Mouse (Mus musculus): ENCODE data around the gene Pmp22. TPM values are rescaled to one million over a fixed set of nuclear protein-coding genes. Genes with fewer than 3 reads are reported as not detected.

Gene Pmp22
- polyA plus RNA-seq, 1 experiment, result 0.05 TPM

DNA sequence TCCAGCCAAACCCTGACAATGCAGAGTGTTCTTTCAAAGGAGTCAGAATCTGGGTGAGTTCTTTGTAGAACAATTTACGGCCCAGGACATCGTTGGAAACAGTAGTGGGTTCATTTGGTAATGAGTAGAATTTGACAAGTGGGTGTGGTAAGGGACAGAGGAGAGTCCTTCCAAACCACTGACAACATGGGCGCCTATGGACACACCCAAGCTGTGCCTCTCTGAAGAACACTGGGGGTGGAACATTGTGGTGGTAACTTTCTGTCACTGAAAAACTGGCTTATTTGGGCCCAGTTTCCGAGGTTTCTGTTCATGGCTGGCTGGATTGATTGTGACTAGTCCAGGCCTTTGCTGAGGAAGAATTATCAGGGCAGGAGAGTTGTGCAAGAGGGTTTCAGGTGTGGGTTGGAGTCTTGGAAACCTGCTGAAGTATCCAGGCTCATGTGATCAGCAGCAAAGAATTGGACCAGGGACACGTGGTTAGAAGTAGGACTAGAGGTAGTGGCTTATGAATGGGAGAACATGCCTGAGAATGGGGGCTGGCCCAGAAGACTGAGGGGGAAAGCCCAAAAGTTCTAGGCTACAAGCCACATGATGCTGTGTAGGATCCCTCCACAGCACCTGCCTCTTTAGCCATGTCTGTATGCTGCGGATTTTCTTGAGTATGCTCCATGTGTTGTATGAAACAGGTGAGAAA is 35.4 kb downstream of the Pmp22 start:
- Histone ChIP-seq H3K4me3 (replicated peaks) (no peak overlapping the region), H3K27me3 (ENCODE audit: control insufficient read depth) (no peaks in the 10 kb centered on the region), H3K36me3 (ENCODE audit: control insufficient read depth) (no peaks in the 10 kb centered on the region), H3K4me1 (ENCODE audit: control insufficient read depth) (no peaks in the 10 kb centered on the region), H3K9me3 (ENCODE audit: control insufficient read depth, low read length) (no peaks in the 10 kb centered on the region)
- no peak for TF ChIP-seq GATA1 (IDR thresholded peaks at IDR 0.05; ENCODE audit: low read length)
- TF ChIP-seq TAL1 (IDR thresholded peaks at IDR 0.05; ENCODE audit: low read length), result no peak

DNA sequence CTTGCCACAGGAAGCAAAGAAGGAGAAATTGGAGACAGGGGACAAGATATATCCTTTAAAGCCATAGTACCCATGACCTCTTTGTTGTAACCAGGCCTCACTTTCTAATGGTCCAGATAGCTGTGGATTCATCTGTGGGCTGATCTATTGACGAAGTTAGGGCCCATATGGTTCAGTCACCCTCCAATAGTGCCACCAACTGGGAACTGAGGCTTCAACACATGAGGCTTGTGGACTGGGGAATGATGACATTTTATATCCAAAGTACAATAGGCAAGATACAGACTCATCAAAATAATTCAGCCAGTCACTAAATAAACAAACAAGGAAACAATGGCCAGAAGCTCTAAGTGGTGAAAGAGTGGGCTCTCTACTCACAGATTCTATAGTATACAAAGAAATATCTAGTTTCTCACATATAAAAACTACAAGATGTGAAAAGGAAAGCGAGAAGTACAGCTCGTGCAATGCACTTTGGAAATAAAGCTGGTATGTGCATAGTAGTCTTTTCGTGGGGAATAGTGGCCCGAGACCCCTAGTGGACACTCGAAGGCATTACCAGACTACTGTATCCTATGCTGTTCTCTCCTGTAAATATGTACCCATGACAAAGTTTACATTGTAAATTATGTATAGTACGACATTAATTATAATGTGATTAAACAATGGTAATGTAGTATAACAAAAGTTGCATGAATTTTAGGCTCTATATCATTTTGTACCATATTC is 36.1 kb downstream of the Pmp22 start:
- Histone ChIP-seq H3K4me1 (ENCODE audit: control insufficient read depth) (no peaks in the 10 kb centered on the region), H3K9me3 (ENCODE audit: control insufficient read depth, low read length) (no peaks in the 10 kb centered on the region), H3K36me3 (ENCODE audit: control insufficient read depth) (no peaks in the 10 kb centered on the region), H3K27me3 (ENCODE audit: control insufficient read depth) (no peaks in the 10 kb centered on the region), H3K4me3 (replicated peaks) (no peak overlapping the region)
- TF ChIP-seq TAL1 (IDR thresholded peaks at IDR 0.05; ENCODE audit: low read length) (no peak), GATA1 (IDR thresholded peaks at IDR 0.05; ENCODE audit: low read length) (no peak)

GRCm38 (mm10) chr11:63167826-63168225 is 39.0 kb downstream of the Pmp22 start:
- no peaks in the 10 kb centered on the region for H3K4me1 ChIP-seq (ENCODE audit: control insufficient read depth)
- no peaks in the 10 kb centered on the region for H3K9me3 ChIP-seq (ENCODE audit: control insufficient read depth, low read length)
- no peaks in the 10 kb centered on the region for H3K27me3 ChIP-seq (ENCODE audit: control insufficient read depth)
- TF ChIP-seq TAL1 (IDR thresholded peaks at IDR 0.05; ENCODE audit: low read length), result no peak
- no peaks in the 10 kb centered on the region for H3K36me3 ChIP-seq (ENCODE audit: control insufficient read depth)
- no peak overlapping the region for H3K4me3 ChIP-seq (replicated peaks)

- TF ChIP-seq TAL1 (IDR thresholded peaks at IDR 0.05; ENCODE audit: low read length) (no peak), GATA1 (IDR thresholded peaks at IDR 0.05; ENCODE audit: low read length) (no peak)
- Histone ChIP-seq H3K9me3 (ENCODE audit: control insufficient read depth, low read length) (no peaks in the 10 kb centered on the region), H3K4me3 (replicated peaks) (no peak overlapping the region), H3K4me1 (ENCODE audit: control insufficient read depth) (no peaks in the 10 kb centered on the region), H3K36me3 (ENCODE audit: control insufficient read depth) (no peaks in the 10 kb centered on the region), H3K27me3 (ENCODE audit: control insufficient read depth) (no peaks in the 10 kb centered on the region)
Observed at GRCm38 (mm10) chr11:63168551-63169258, 39.9 kb downstream of the Pmp22 start.

DNA sequence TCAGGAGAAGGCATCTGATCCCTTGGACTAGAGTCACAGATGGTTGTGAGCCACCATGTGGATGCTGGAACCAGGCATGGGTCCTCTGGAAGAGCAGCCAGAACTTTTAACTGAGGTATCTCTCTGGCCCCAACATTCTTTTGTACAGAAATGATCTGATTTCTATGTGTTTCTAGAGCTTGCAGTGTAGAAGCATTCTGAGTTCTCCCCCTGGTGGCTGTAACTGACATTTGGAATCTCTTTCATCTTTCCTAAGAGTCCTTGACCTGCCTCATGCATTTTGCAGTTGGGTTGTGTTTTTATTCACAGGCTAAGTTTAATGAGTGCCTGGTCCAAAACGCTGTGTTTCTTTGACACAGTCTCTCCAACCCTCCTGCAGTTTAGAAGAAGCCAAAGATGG is 43.2 kb downstream of the Pmp22 start:
- TF ChIP-seq TAL1 (IDR thresholded peaks at IDR 0.05; ENCODE audit: low read length), result no peak
- no peak overlapping the region for H3K4me3 ChIP-seq (replicated peaks)
- H3K9me3 ChIP-seq (ENCODE audit: control insufficient read depth, low read length), result no peaks in the 10 kb centered on the region
- no peaks in the 10 kb centered on the region for H3K36me3 ChIP-seq (ENCODE audit: control insufficient read depth)
- H3K4me1 ChIP-seq (ENCODE audit: control insufficient read depth), result no peaks in the 10 kb centered on the region
- no peaks in the 10 kb centered on the region for H3K27me3 ChIP-seq (ENCODE audit: control insufficient read depth)

DNA sequence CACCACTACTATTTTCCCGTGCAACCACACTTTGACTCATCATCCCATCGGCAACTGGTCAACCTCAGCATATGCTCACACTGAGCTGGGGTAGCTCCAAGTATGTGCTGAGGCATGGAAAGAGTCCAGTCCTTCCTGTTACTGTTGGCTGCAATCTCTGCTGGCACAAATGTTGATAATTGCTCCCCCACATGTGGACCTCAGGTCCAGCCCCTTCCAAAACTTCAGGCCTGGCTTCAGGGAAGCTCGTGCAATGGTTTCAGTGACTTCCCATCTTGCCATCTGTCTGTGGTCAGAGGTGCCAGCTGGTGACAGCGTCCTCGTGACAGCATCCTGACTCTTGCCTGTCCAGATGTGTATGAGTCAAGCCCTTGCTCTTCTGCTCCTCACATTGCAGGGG is 44.8 kb downstream of the Pmp22 start:
- Histone ChIP-seq H3K27me3 (ENCODE audit: control insufficient read depth) (no peaks in the 10 kb centered on the region), H3K4me1 (ENCODE audit: control insufficient read depth) (no peaks in the 10 kb centered on the region), H3K9me3 (ENCODE audit: control insufficient read depth, low read length) (no peaks in the 10 kb centered on the region), H3K36me3 (ENCODE audit: control insufficient read depth) (no peaks in the 10 kb centered on the region), H3K4me3 (replicated peaks) (no peak overlapping the region)
- TF ChIP-seq TAL1 (IDR thresholded peaks at IDR 0.05; ENCODE audit: low read length) (no peak), GATA1 (IDR thresholded peaks at IDR 0.05; ENCODE audit: low read length) (no peak)

DNA sequence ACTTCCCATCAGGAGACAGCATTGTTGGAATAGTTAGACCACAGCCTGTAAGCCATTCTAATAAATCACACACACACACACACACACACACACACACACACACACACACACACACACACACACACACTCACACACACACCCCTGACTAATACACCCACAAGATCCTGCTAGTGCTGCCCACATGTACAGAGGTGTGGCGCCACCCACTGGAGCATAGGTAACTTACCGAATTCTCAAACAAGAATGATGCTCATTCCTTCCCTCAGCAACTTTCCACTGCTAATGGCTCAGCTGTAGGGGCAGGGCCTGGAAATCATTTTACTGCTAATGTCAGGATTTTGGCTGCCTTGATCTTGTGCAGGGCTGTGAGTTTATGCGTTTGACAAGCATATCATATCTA is 46.5 kb downstream of the Pmp22 start:
- Histone ChIP-seq H3K27me3 (ENCODE audit: control insufficient read depth) (no peaks in the 10 kb centered on the region), H3K36me3 (ENCODE audit: control insufficient read depth) (no peaks in the 10 kb centered on the region)
- TF ChIP-seq GATA1 (IDR thresholded peaks at IDR 0.05; ENCODE audit: low read length) (no peak), TAL1 (IDR thresholded peaks at IDR 0.05; ENCODE audit: low read length) (no peak)

GRCm38 (mm10) chr11:63176416-63176815 is 47.6 kb downstream of the Pmp22 start:
- Histone ChIP-seq H3K36me3 (ENCODE audit: control insufficient read depth) (no peaks in the 10 kb centered on the region), H3K4me1 (ENCODE audit: control insufficient read depth) (no peaks in the 10 kb centered on the region), H3K9me3 (ENCODE audit: control insufficient read depth, low read length) (no peaks in the 10 kb centered on the region), H3K4me3 (replicated peaks) (no peak overlapping the region), H3K27me3 (ENCODE audit: control insufficient read depth) (no peaks in the 10 kb centered on the region)
- TF ChIP-seq GATA1 (IDR thresholded peaks at IDR 0.05; ENCODE audit: low read length) (no peak), TAL1 (IDR thresholded peaks at IDR 0.05; ENCODE audit: low read length) (no peak)

More for the DNA sequence above, 46.5 kb downstream of the Pmp22 start:
- no peak overlapping the region for H3K4me3 ChIP-seq (replicated peaks)
- H3K9me3 ChIP-seq (ENCODE audit: control insufficient read depth, low read length), result no peaks in the 10 kb centered on the region
- H3K4me1 ChIP-seq (ENCODE audit: control insufficient read depth), result no peaks in the 10 kb centered on the region
